In genomic region chr9:68688151-68688550, GRCm38 (mm10) we compare ENCODE assay signal across 15 mouse cellular contexts.
"Had no signal": no experiment of that assay in that cellular context is flagged by ENCODE, and none has a peak within 500 bp of the region (broad histone marks: within the 10 kb centered on the region; RNA-seq: fewer than 3 reads in every experiment).

No protein-coding gene starts in this region.

- H3K4me2 ChIP-seq: neural tube, embryonic 13.5 days; neural tube, embryonic 15.5 days; stomach, embryonic 15.5 days had no signal

- H3K27ac ChIP-seq: neural tube, embryonic 13.5 days; neural tube, embryonic 15.5 days; stomach, embryonic 15.5 days; stomach, postnatal 0 days had no signal

- H3K9me3 ChIP-seq: neural tube, embryonic 13.5 days; neural tube, embryonic 15.5 days; stomach, embryonic 15.5 days had no signal

- DNase-seq: retina, postnatal 1 day; right cerebral cortex, postnatal 14 days; right cerebral cortex, postnatal 25 days; right cerebral cortex, postnatal 4 days; spleen, adult 18-20 months; thymus, adult 18-20 months; thymus, adult 2 months; thymus, postnatal 14 days; thymus, postnatal 25 days; thymus, postnatal 36 days; thymus, postnatal 4 days had no signal

- H3K36me3 ChIP-seq: neural tube, embryonic 13.5 days; neural tube, embryonic 15.5 days; stomach, embryonic 15.5 days had no signal

- H3K27me3 ChIP-seq: neural tube, embryonic 15.5 days; stomach, embryonic 15.5 days had no signal

- H3K4me3 ChIP-seq: neural tube, embryonic 13.5 days; neural tube, embryonic 15.5 days; stomach, embryonic 15.5 days had no signal

- H3K9ac ChIP-seq: neural tube, embryonic 13.5 days; neural tube, embryonic 15.5 days; stomach, embryonic 15.5 days had no signal

- H3K4me1 ChIP-seq: stomach, embryonic 15.5 days had no signal
